Mouse (Mus musculus): ENCODE data around the gene Rassf6. TPM values are rescaled to one million over a fixed set of nuclear protein-coding genes. Genes with fewer than 3 reads are reported as not detected.

Rassf6 gene
- polyA plus RNA-seq (2017; shearing (Covaris generic)), result 1 to 10 TPM; 1.3 to 4.0 TPM

DNA sequence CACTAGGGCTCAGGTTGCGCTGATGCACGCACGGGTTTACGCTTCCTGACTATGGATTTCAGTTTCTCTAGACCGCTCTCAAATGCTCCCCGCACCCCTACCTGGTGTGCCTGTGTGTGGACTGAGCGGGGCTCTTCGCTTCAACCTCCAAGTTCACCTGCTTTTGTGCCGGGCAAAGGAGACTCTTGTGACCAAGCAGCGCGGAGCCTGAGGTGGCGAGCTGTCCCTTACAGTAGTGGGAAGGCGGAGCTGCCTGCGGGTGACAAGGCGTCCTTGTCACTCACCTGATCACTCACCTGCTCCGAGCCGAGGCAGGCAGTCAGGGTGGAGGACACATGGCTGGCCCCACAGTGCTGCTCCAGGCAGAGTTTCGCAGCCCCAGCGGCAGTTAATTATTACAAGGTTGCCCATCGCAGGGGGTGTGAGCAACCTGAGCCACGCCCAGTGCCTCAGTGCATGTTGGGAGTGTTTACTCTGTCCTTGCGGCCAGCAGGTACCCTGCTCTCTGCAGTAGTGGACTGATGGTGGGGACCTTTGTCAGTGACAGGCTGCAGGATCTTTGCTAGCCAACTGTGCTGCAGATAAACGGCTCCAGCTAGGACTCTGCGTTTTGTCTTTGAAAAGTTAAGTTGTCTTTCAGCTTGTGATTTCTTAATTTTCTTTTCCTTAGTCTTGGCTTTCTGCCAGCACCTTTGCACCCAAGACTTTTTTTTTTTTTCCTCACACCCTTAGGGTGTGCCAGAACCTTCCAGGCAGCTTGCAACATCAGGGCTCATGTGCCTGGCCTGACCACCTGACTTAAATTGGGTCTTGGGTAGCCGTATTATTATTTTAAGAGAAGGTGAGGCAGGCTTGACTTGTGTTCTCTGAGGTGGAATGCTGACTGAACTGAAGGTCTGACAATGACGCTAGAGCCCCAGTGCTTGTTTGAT lies at the start of gene Rassf6:
Gene Rassf6, minus strand, starts transcription at position 372 of the 932 bp plus-strand sequence.

GRCm38 (mm10) chr5:90560743-90561142 lies 79.7 kb downstream of the Rassf6 start, which contains the start of gene 5830473C10Rik:
Gene 5830473C10Rik, plus strand, starts transcription at chr5:90561107.

Other genes with a start within 250 kb of the Rassf6 start
- gene Alb, start 179.8 kb downstream of the Rassf6 start, polyA plus RNA-seq (2017; shearing (Covaris generic)), result under 1 TPM in 1 of 2 experiments, not detected in 1; 0.50 TPM
- gene Afp, start 149.9 kb downstream of the Rassf6 start, polyA plus RNA-seq (2017; shearing (Covaris generic)), result 10 to 100 TPM in 1 of 2 experiments, 1 to 10 TPM in 1; 4.5 to 14.5 TPM
- gene Afm, start 121.7 kb downstream of the Rassf6 start, polyA plus RNA-seq (2017; shearing (Covaris generic)), result under 1 TPM; 0.08 to 0.13 TPM
- gene 5830473C10Rik, start 79.5 kb downstream of the Rassf6 start, polyA plus RNA-seq (2017; shearing (Covaris generic)), result under 1 TPM; 0.27 to 0.73 TPM
- not detected for gene Cxcl5, start 118.7 kb upstream of the Rassf6 start, polyA plus RNA-seq (2017; shearing (Covaris generic))
- not detected for gene Ppbp, start 127.9 kb upstream of the Rassf6 start, polyA plus RNA-seq (2017; shearing (Covaris generic))
- 1 to 10 TPM in 1 of 2 experiments, under 1 TPM in 1; 0.39 to 2.1 TPM for gene Pf4, start 131.8 kb upstream of the Rassf6 start, polyA plus RNA-seq (2017; shearing (Covaris generic))
- gene Cxcl3, start 145.4 kb upstream of the Rassf6 start, polyA plus RNA-seq (2017; shearing (Covaris generic)), result under 1 TPM in 1 of 2 experiments, not detected in 1; 0.42 TPM
- not detected for gene Cxcl15, start 153.9 kb upstream of the Rassf6 start, polyA plus RNA-seq (2017; shearing (Covaris generic))

Data from inflammation-experienced regulatory T-cells (primary cell).